Mouse (Mus musculus) midbrain, embryonic 15.5 days (tissue): ENCODE results near the gene Khdrbs2. TPM values are rescaled to one million over a fixed set of nuclear protein-coding genes. Genes with fewer than 3 reads are reported as not detected.

ENCODE experiments used
- ATAC-seq: fragments of 200-750 bp; cut with Nextera tagmentation; replicated peaks from 2 replicates; pipeline ENCODE4 v1.8.0; 2017; ENCODE audit warnings: moderate TSS enrichment
- H3K27ac ChIP-seq: fragments of 300-500 bp; sonication (generic); 2 replicates; pipeline ENCODE4 v1.5.1; 2015; ENCODE audit warnings: mild to moderate bottlenecking, inconsistent platforms
- H3K27me3 ChIP-seq: fragments of 300-500 bp; sonication (generic); replicated peaks from 2 replicates; pipeline ENCODE4 v1.6.1; 2015; ENCODE audit warnings: inconsistent platforms
- H3K36me3 ChIP-seq: fragments of 300-500 bp; sonication (generic); replicated peaks from 2 replicates; pipeline ENCODE4 v1.6.1; 2015; ENCODE audit warnings: inconsistent platforms
- H3K4me1 ChIP-seq: fragments of 300-500 bp; sonication (generic); 2 replicates; pipeline ENCODE4 v1.6.1; 2015; ENCODE audit warnings: inconsistent platforms
- H3K4me2 ChIP-seq: fragments of 300-500 bp; sonication (generic); 2 replicates; pipeline ENCODE4 v1.6.1; 2015; ENCODE audit warnings: inconsistent platforms, mild to moderate bottlenecking, moderate library complexity
- H3K4me3 ChIP-seq: fragments of 300-500 bp; sonication (generic); 2 replicates; pipeline ENCODE4 v1.5.1; 2015; ENCODE audit warnings: mild to moderate bottlenecking, inconsistent platforms
- H3K9ac ChIP-seq: fragments of 300-500 bp; sonication (generic); 2 replicates; pipeline ENCODE4 v1.6.1; 2015; ENCODE audit warnings: mild to moderate bottlenecking, inconsistent platforms
- H3K9me3 ChIP-seq: fragments of 300-500 bp; sonication (generic); 2 replicates; pipeline ENCODE4 v1.6.1; 2016; ENCODE audit warnings: inconsistent platforms
- whole genome bisulfite sequencing: fragments of 180-500 bp; shearing (Covaris S2); methylation state at CpG from one replicate; pipeline ENCODE4 v1.1.7; 2015; ENCODE audit warnings: mixed read lengths; 5-methylcytosine and 5-hydroxymethylcytosine counted together
- polyA plus RNA-seq: library from polyadenylated mRNA; unstranded; fragments of >200 nt; fragmentation: Nextera tagmentation; extraction: Ambion mirVana; gene quantifications from 2 replicates; pipeline ENCODE4 v1.2.1, GENCODE M21; 2015

Khdrbs2 gene
- polyA plus RNA-seq, 1 experiment from 2014 or later: 56.8 TPM

DNA sequence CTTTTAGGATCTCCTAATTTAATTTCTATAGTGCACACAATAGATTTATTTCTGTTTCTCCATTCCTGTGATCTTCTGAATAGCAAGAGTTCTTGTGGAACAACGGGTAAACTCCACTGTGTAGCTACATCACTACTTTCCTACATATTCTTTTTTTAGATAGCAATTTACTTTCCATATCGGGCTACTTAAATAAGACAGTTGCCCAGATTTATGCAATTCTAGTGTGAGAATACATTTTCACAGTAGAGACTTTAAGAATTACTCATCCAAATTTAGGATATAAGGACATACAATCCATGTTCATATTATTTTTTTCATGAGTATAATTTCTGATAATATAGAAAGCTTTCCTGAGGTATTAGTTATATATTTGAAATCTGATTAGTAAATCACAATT is 175.0 kb downstream of the Khdrbs2 start:
- Histone ChIP-seq H3K36me3 (no peaks in the 10 kb centered on the region), H3K27ac (no peak overlapping the region), H3K4me2 (no peak overlapping the region), H3K4me1 (no peaks in the 10 kb centered on the region), H3K9ac (no peak overlapping the region), H3K4me3 (no peak overlapping the region), H3K9me3 (no peaks in the 10 kb centered on the region), H3K27me3 (no peaks in the 10 kb centered on the region)
- 79% methylated on average over 2 of the region's 2 CpGs for WGBS
- ATAC-seq: no peak

DNA sequence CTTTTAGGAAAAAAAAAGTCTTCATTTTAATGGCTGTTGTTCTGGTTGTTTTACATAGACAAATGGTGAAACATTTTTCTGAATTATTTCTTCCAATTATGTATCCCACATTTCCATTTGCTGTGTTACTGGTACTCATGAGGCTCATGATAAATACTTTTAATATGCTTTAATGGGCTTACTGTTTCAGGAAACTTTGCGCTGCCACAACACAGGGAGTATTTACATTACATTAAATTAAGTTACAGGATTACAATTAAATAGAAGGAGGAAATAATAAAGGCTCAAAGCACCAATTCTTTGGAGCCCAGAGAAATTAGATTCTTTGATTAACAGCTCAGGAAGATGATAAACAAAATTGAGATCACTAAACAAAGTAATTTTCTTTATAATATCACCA is 179.6 kb downstream of the Khdrbs2 start:
- Histone ChIP-seq H3K36me3 (no peaks in the 10 kb centered on the region), H3K4me2 (no peak overlapping the region), H3K27ac (no peak overlapping the region), H3K9me3 (no peaks in the 10 kb centered on the region), H3K9ac (no peak overlapping the region), H3K4me3 (no peak overlapping the region), H3K27me3 (no peaks in the 10 kb centered on the region), H3K4me1 (no peaks in the 10 kb centered on the region)
- WGBS: 80% methylated on average over 1 of the region's 1 CpGs
- ATAC-seq: no peak

DNA sequence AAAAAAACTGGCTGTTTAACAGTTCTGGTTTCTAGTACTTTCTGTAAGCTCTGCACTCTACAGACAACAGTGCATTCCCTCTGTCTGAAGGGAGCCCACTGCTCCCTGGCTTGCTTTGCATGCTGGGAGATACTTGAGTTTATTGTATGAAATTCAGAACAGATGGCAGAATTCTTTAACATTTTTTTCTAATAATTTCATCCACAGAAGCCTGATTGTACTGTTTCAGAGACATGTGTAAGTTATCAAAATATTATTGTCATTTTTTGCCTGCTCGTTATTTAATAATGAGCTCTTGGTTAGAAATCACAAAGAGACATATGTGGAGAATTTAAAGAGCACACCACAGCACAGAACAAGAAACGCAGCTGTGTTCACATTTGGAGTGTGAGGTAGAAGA is 191.0 kb downstream of the Khdrbs2 start:
- Histone ChIP-seq H3K36me3 (no peaks in the 10 kb centered on the region), H3K4me3 (no peak overlapping the region), H3K27me3 (no peaks in the 10 kb centered on the region), H3K4me1 (no peaks in the 10 kb centered on the region), H3K27ac (no peak overlapping the region), H3K4me2 (no peak overlapping the region), H3K9me3 (no peaks in the 10 kb centered on the region), H3K9ac (no peak overlapping the region)
- 70% methylated on average over 2 of the region's 2 CpGs for WGBS
- ATAC-seq: peak; percentile 60; the same call in 1 of the 2 replicates

DNA sequence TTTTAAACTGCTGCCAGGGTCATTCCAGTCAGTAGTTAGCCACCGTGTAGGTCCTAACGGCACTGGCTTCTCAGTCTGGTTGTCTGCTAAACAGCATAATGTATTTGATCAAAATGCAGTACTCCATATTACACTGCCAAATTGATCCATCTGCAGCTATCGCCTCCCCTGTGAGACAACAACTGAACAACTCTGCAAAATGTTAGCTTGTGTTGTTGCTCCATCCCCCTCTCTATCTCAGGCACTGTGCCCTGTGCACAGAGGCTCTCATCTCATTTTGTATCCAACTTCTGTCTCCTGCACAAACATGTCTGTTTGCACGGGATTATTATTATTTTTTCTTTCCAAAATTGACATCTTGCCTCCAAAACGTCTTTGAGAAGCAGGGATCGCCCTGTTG is 225.0 kb downstream of the Khdrbs2 start:
- no peak overlapping the region for H3K4me2 ChIP-seq
- 70% methylated on average over 6 of the region's 6 CpGs for WGBS
- no peak for ATAC-seq
- H3K27me3 ChIP-seq: no peaks in the 10 kb centered on the region
- H3K9ac ChIP-seq: no peak overlapping the region
- no peaks in the 10 kb centered on the region for H3K4me1 ChIP-seq
- no peak overlapping the region for H3K4me3 ChIP-seq
- no peak overlapping the region for H3K27ac ChIP-seq
- no peaks in the 10 kb centered on the region for H3K36me3 ChIP-seq
- no peaks in the 10 kb centered on the region for H3K9me3 ChIP-seq

DNA sequence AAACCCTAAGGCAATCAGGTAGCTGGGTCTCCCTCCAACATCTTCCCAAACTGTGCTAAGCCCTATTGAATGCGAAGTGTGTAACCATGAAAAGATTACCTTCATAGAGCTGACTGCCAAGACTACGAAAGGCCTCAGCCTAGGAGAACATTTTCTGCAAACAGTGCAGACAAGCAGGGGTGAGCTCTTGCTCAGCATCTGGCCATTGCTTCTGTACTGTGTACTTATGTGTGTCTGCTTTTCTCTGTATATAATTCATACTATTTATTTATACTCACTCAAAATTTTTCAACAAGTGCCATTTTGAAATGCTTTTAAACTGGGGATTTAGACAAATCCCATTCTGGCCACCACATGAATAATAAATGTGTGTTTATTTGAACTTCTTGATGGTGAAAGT is 235.1 kb downstream of the Khdrbs2 start:
- WGBS: 79% methylated on average over 2 of the region's 2 CpGs
- ATAC-seq: no peak

DNA sequence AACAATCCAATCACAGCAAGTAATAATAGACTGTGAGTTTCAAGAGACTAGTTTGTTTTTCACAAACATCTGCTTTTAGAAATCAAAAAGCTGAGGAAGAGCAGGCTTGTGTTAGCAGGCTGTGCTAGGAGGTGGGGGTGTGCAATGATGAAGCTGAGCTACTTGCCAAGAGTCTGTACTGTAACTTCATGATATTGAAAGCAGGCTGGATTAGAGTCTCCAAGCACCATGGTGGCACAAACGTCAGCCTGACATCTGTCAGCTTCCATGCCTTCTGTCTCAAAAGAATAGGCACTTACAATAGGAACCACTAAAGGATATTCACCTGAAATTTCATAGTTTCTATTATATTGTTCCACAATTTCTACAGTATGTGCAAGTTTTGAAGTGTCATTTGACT is 255.9 kb downstream of the Khdrbs2 start:
- no peak overlapping the region for H3K4me3 ChIP-seq
- WGBS: 41% methylated on average over 1 of the region's 1 CpGs
- no peak overlapping the region for H3K27ac ChIP-seq
- no peak for ATAC-seq
- H3K36me3 ChIP-seq: no peaks in the 10 kb centered on the region
- H3K9ac ChIP-seq: no peak overlapping the region
- no peaks in the 10 kb centered on the region for H3K4me1 ChIP-seq
- no peak overlapping the region for H3K4me2 ChIP-seq
- no peaks in the 10 kb centered on the region for H3K27me3 ChIP-seq
- H3K9me3 ChIP-seq: no peaks in the 10 kb centered on the region

More for the DNA sequence above, 235.1 kb downstream of the Khdrbs2 start:
- no peak overlapping the region for H3K4me2 ChIP-seq
- no peak overlapping the region for H3K4me3 ChIP-seq
- H3K27ac ChIP-seq: no peak overlapping the region
- H3K27me3 ChIP-seq: no peaks in the 10 kb centered on the region
- H3K4me1 ChIP-seq: no peaks in the 10 kb centered on the region
- no peaks in the 10 kb centered on the region for H3K36me3 ChIP-seq
- H3K9me3 ChIP-seq: no peaks in the 10 kb centered on the region
- H3K9ac ChIP-seq: no peak overlapping the region

DNA sequence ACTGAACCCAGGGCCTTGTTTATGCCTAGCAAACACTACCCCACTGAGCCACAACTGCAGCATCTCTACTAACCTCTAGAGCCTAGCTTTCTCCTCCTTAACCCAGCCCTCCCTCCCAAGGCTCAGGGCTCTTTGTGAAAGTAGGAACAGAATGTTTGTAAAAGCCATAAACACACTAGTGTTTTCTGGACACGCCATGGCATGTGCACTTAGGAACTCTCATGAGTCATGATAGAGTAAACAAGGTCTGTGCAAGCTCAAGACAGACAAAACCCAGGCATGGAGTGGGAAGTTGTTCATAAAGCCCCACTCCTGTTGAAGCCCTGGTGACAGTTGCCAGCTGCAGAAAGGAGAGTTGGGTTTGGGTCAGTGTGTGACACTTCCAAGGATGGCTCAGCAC is 257.0 kb downstream of the Khdrbs2 start:
- Histone ChIP-seq H3K27me3 (no peaks in the 10 kb centered on the region), H3K4me2 (no peak overlapping the region), H3K9me3 (no peaks in the 10 kb centered on the region), H3K27ac (no peak overlapping the region), H3K4me1 (no peaks in the 10 kb centered on the region), H3K4me3 (no peak overlapping the region), H3K9ac (no peak overlapping the region), H3K36me3 (no peaks in the 10 kb centered on the region)
- ATAC-seq: no peak
- WGBS: 85% methylated on average over 1 of the region's 1 CpGs

DNA sequence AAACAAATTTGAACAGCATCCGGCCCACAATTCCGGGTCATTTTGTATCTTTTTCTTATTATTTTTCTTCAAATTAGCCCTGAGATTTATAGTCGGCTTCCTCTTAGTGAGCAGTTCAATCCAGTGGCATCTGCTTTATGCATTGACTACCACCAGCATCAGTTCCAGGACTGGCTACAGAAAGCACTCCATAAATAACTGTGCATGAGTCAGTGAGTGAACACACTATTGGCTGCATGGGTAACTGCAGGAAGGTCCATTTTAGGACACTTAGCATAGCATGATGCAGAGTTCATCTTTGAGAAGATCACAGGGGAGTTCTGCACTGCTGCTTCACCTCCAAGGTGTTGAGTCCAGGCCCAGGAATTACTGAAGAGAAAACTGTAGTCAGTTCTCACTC is 258.0 kb downstream of the Khdrbs2 start:
- Histone ChIP-seq H3K27ac (no peak overlapping the region), H3K27me3 (no peaks in the 10 kb centered on the region), H3K4me1 (no peaks in the 10 kb centered on the region), H3K4me2 (no peak overlapping the region), H3K9me3 (no peaks in the 10 kb centered on the region), H3K4me3 (no peak overlapping the region), H3K36me3 (no peaks in the 10 kb centered on the region), H3K9ac (no peak overlapping the region)
- 94% methylated on average over 3 of the region's 3 CpGs for WGBS
- ATAC-seq: no peak

DNA sequence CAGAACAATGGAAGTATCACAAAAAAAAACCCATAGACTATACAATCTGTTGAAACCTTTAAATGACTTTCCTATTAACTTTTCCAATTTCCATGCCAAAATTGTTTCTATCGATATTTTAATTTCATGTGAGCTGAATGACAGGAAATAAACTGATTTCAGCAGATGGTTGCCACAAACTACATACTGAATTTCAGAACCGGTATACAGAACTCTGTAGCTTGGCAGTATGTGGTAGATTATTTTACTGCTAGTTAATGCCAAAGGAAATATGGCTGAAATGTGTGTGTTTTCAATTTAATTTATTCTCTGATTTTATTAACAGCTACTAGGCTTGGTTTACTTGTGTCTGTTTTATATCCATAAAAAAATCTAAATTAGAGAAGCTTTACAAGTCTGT is 260.6 kb downstream of the Khdrbs2 start:
- WGBS: 88% methylated on average over 2 of the region's 2 CpGs
- Histone ChIP-seq H3K27me3 (no peaks in the 10 kb centered on the region), H3K4me1 (no peaks in the 10 kb centered on the region), H3K4me2 (no peak overlapping the region), H3K36me3 (no peaks in the 10 kb centered on the region), H3K4me3 (no peak overlapping the region), H3K27ac (no peak overlapping the region), H3K9ac (no peak overlapping the region), H3K9me3 (no peaks in the 10 kb centered on the region)
- no peak for ATAC-seq

DNA sequence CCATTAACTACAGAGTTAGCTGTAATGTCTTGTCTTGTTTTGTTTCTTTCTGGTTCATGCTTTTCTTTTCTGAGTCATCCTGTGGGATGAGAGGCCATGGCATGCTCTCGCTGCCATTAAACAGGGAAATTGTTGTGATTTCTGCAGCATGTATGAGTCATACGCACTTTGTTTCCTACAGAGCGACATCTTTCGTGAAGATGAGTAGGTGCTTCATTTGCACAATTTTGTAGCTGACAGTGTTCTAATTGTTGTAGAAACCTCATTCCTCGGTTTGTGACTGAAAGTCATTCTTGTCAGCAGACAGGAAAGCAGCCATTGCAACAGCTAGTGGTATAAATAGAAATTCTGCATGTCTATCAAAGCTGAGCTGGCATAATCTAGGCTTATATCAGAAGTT is 271.4 kb downstream of the Khdrbs2 start:
- Histone ChIP-seq H3K27ac (no peak overlapping the region), H3K4me1 (no peaks in the 10 kb centered on the region), H3K9me3 (no peaks in the 10 kb centered on the region), H3K4me3 (no peak overlapping the region), H3K4me2 (no peak overlapping the region), H3K9ac (no peak overlapping the region), H3K36me3 (no peaks in the 10 kb centered on the region), H3K27me3 (no peaks in the 10 kb centered on the region)
- ATAC-seq: no peak
- WGBS: 87% methylated on average over 5 of the region's 5 CpGs

DNA sequence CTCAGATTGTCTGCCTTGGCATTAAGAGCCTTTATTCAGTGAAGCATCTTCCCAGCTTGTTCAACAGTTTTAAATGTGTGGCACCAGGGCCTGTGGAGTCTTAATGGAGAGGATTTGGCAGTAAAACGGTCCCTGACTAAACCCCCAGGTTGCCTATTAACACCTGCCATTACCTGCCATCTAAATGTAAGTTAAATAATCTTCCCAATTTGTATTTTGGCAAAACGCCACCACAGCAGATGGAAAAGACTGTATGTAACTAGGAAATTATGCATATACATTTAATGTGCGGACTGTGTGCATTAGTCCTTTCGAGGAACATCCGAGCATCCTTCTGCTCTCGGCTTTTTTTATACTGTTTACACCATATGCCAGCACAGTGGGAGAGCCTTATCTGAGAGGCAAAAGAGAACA is 290.6 kb downstream of the Khdrbs2 start:
- Histone ChIP-seq H3K4me2 (no peak overlapping the region), H3K36me3 (no peaks in the 10 kb centered on the region), H3K9ac (no peak overlapping the region), H3K27ac (no peak overlapping the region), H3K4me3 (no peak overlapping the region), H3K4me1 (no peaks in the 10 kb centered on the region), H3K27me3 (no peaks in the 10 kb centered on the region), H3K9me3 (no peaks in the 10 kb centered on the region)
- WGBS: 79% methylated on average over 6 of the region's 6 CpGs
- no peak for ATAC-seq

DNA sequence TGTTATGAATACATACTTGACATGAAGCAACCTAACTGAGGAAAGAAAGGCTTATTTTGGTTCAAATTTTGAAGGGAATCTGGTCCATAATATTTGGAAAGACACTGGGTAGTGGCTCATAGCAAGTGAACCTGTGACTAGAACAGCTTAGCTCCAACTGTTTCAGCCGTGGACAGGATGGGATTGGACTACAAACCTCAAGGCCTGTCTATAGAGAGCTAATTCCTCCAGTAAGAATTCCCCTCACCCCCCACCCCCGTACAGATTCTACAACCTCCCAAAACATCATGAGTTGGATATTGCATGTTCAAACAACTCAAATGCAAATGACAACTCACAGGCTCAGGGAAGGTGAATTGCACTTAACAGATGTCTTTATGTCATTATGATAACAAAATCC is 298.5 kb downstream of the Khdrbs2 start:
- 57% methylated on average over 2 of the region's 2 CpGs for WGBS
- no peak overlapping the region for H3K9ac ChIP-seq
- H3K27ac ChIP-seq: no peak overlapping the region
- no peak overlapping the region for H3K4me2 ChIP-seq
- H3K4me1 ChIP-seq: 0 out of 2 replicates have a peak, but pooled peaks cover 3% of the 10 kb centered on the region
- no peaks in the 10 kb centered on the region for H3K27me3 ChIP-seq
- H3K36me3 ChIP-seq: no peaks in the 10 kb centered on the region
- no peaks in the 10 kb centered on the region for H3K9me3 ChIP-seq
- H3K4me3 ChIP-seq: no peak overlapping the region
- peak; percentile 64 for ATAC-seq

DNA sequence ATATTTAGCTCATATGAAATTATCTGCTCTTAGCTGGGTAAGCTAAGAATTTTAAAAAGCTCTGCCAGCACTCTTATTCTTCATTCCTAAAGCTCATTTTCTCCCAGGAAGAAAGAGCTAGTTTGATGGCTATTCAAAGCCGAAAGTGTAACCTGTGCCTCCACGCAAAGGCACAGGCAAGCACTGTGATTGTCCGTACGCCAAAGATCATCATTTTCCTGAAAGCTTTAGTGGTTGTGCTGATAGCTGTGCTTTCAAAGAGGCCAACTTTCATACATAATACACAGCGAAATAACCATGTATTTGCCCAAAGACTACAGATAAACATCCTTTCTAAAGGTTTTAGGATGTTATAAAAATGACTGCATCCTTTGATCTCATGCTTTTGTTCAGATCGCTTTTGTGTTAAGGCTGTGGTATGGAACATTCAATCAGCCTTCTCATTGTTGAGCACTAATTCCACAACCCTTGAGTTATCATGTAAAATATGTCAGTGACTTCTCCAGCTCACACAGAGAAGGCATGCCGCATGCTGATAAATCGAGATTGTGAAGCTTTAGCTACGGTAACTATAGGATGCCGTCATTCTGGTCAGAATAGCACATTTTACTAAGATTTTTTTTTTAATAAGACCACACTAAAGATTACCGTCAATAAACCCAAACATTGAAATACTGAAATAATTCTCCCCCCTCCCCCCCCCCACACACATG is 299.1 kb downstream of the Khdrbs2 start:
- Histone ChIP-seq H3K9me3 (no peaks in the 10 kb centered on the region), H3K4me3 (no peak overlapping the region), H3K9ac (no peak overlapping the region), H3K36me3 (no peaks in the 10 kb centered on the region), H3K4me2 (no peak overlapping the region), H3K27me3 (no peaks in the 10 kb centered on the region), H3K27ac (no peak overlapping the region), H3K4me1 (0 out of 2 replicates have a peak, but pooled peaks cover 3% of the 10 kb centered on the region)
- WGBS: 42% methylated on average over 11 of the region's 11 CpGs
- peak; percentile 73 for ATAC-seq
